Mouse (Mus musculus) CD4-positive, CD25-positive, alpha-beta regulatory T cell, adult 4 months (primary cell): ENCODE measurements around the gene Pot1b. TPM values are rescaled to one million over a fixed set of nuclear protein-coding genes. Genes with fewer than 3 reads are reported as not detected.
A peak's percentile ranks its signal among the peaks of the same experiment; 100 is the strongest.

Experiments used
- ATAC-seq: one replicate; pipeline ENCODE4 v1.8.0; 2017
- polyA plus RNA-seq, 2 experiments: library from polyadenylated mRNA; unstranded; fragments of 100-300 nt; shearing (Covaris generic); gene quantifications; one replicate each; pipeline ENCODE4 v1.2.1; 2017

The Pot1b gene
- 10 to 100 TPM; 20.4 to 24.8 TPM for polyA plus RNA-seq

- ATAC-seq = peak; percentile 95
Observed at GRCm38 (mm10) chr17:55711984-55712811, at the start of gene Pot1b. Pot1b (minus strand) TSS chr17:55712628.

GRCm38 (mm10) chr17:55751170-55751569, 38.7 kb upstream of the Pot1b start:
- ATAC-seq = no peak

GRCm38 (mm10) chr17:55749786-55750185, 37.4 kb upstream of the Pot1b start, which contains the start of gene Adgre4:
Adgre4 (plus strand) TSS chr17:55749984.
- no peak for ATAC-seq

GRCm38 (mm10) chr17:55736675-55737074, 24.2 kb upstream of the Pot1b start:
- no peak for ATAC-seq

- ATAC-seq = no peak
Observed at GRCm38 (mm10) chr17:55726193-55726592, 13.8 kb upstream of the Pot1b start.

- ATAC-seq = no peak
Observed at GRCm38 (mm10) chr17:55722250-55722649, 9.8 kb upstream of the Pot1b start.

- no peak for ATAC-seq
Observed at GRCm38 (mm10) chr17:55721270-55721669, 8.8 kb upstream of the Pot1b start.

GRCm38 (mm10) chr17:55702865-55703264, 9.6 kb downstream of the Pot1b start:
- ATAC-seq = no peak

- peak; percentile 94 for ATAC-seq
Observed at GRCm38 (mm10) chr17:55702161-55702820, 10.1 kb downstream of the Pot1b start.

GRCm38 (mm10) chr17:55699388-55699787, 13.0 kb downstream of the Pot1b start:
- no peak for ATAC-seq

GRCm38 (mm10) chr17:55661099-55661498, 51.3 kb downstream of the Pot1b start:
- no peak for ATAC-seq

GRCm38 (mm10) chr17:55625092-55625491, 87.3 kb downstream of the Pot1b start, which contains the start of gene Vmn2r118:
Vmn2r118 (minus strand) TSS chr17:55625192.
- no peak for ATAC-seq

Other genes with a start within 250 kb of the Pot1b start
- gene Vmn2r118, start 87.4 kb downstream of the Pot1b start, polyA plus RNA-seq = not detected
- under 1 TPM in 1 of 2 experiments, not detected in 1; 0.28 TPM for gene Adgre4, start 37.4 kb upstream of the Pot1b start, polyA plus RNA-seq
- 10 to 100 TPM; 21.2 to 22.6 TPM for gene Zfp119a, start 166.3 kb upstream of the Pot1b start, polyA plus RNA-seq
- 10 to 100 TPM; 29.3 to 31.1 TPM for gene Zfp959, start 179.5 kb upstream of the Pot1b start, polyA plus RNA-seq
- 10 to 100 TPM; 14.3 to 16.2 TPM for gene Zfp119b, start 236.9 kb upstream of the Pot1b start, polyA plus RNA-seq
- 10 to 100 TPM; 48.6 to 79.8 TPM for gene Ebi3, start 240.0 kb upstream of the Pot1b start, polyA plus RNA-seq
- gene Yju2, start 246.5 kb upstream of the Pot1b start, polyA plus RNA-seq = 10 to 100 TPM; 28.2 to 43.3 TPM